Mouse (Mus musculus): ENCODE data around the gene Nop10. TPM values are rescaled to one million over a fixed set of nuclear protein-coding genes. Genes with fewer than 3 reads are reported as not detected.

Nop10 gene
- total RNA-seq (2021): 10 to 100 TPM; 46.2 to 50.4 TPM
- long read RNA-seq, experiment 1, transcript Nop10-201 (2 exons, 1,109 nt): major isoform, 321 of 332 reads
- long read RNA-seq, experiment 1, partial matches to known transcripts: 4 of 332 reads
- long read RNA-seq, experiment 1, other reads (novel, unspliced or antisense): 7 of 332 reads
- long read RNA-seq, experiment 2, transcript Nop10-201 (2 exons, 1,109 nt): major isoform, 384 of 390 reads
- long read RNA-seq, experiment 2, partial matches to known transcripts: 0 of 390 reads
- long read RNA-seq, experiment 2, other reads (novel, unspliced or antisense): 6 of 390 reads

DNA sequence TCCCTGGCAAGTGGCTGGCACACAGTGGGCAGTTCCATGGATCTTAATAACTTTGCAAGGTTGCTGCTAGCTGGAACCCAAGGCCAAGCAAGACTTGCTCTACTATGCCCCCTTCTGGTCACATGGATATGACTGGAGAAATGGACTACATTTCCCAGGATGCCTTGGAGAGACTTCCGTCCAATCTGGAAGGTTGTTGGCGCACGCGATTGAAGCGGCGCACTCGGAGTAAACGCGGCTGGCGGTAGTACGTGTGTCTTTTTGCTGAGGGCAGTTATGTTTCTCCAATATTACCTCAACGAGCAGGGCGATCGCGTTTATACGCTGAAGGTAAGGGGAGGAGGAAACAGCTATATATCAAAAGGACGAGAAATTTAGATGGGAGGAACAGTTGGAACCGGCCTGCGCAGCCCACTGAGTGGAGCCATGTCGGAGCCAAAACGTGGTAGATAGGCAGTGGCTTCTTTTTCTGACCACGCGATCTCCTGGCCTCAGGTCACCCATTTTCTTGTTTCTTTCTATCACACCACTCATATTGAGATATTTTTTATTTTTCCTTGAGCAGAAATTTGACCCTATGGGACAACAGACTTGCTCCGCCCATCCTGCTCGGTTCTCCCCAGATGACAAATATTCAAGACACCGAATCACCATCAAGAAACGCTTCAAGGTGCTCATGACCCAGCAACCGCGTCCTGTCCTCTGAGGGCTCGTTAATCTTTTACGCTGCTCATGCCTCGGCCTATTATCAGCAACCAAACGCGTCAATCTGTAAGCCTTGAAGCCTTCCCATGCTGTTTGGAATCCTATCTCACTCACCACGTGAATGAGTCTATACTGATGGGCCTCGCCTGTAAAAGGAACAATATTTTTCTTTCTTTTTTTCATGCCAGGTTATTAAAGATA, at the start of gene Nop10:
Gene Nop10, plus strand, starts transcription at position 179 of the 906 bp plus-strand sequence.
- intact Hi-C loops (cut with DNase I): loop anchor here (2.0 to 10.0 kb wide), 3 partner anchors 21 to 105 kb away; partner anchors contain the start of gene Emc4
- DNase-seq: peak; percentile 62 to 67

DNA sequence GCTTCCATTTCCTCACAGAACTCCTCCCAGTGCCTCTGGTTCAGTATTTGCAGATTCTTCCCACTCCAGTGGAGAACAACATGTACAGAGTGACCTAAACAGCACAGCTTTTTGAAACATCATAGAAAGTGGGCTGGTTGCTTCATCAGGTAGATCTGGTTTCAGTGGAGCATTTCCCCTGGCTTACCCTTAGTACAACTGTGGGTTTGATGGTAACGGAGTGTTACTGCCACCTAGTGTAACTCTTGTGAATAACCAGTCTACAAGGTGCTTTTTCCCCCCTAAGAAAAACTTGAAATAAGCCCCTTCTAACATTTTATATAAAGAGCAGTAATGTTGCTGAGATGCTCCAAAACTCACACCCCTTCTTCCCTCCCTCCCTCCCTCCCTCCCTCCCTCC, 45.7 kb upstream of the Nop10 start:
- DNase-seq: no peak
- intact Hi-C loops (cut with DNase I): no loop called here

DNA sequence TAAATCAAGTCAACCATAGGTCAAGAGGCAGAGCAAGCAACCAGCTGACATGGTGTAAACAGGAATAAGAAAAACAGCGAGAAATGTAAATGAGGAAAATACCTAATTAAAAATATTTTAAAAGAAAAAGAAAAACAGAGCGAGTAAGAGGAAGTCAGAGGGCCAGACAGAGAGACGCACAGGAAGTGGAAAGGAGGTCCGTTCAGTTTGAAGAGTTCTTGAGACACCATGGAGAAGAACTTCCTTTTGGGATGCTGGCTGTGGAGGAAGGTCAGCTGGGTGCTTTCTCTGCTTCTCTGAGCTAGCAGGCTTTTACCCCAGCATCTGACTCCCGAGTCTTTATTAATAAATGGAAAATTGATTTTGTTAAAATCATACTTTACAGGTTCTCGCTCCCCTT, 44.1 kb upstream of the Nop10 start:
- DNase-seq: no peak
- intact Hi-C loops (cut with DNase I): no loop called here

- no peak for DNase-seq
- intact Hi-C loops (cut with DNase I): no loop called here
These were observed 40.8 kb upstream of the Nop10 start for GRCm38 (mm10) chr2:112220880-112221279.

- intact Hi-C loops (cut with DNase I): no loop called here
- DNase-seq: no peak
These were observed 39.1 kb upstream of the Nop10 start for GRCm38 (mm10) chr2:112222607-112223006.

DNA sequence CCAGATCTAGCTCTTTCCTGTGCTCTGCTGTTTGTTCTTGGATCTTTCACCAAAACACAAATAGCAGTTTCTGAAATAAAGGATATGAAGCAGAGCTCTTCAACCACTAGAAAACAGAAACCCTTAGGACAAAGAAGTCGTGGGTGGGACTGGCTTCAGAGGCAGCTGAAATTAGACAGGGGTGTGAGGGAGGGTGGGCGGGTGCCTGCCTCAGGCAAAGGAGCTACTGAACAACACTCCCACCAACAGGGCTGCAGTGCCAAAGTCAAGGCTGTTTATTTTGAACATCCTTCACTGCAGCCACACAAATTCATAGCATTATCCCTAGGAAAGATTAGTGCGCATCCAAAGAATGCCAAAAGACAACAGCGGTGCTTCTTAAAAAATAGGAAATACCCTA, 37.4 kb upstream of the Nop10 start:
- DNase-seq: no peak
- intact Hi-C loops (cut with DNase I): no loop called here

DNA sequence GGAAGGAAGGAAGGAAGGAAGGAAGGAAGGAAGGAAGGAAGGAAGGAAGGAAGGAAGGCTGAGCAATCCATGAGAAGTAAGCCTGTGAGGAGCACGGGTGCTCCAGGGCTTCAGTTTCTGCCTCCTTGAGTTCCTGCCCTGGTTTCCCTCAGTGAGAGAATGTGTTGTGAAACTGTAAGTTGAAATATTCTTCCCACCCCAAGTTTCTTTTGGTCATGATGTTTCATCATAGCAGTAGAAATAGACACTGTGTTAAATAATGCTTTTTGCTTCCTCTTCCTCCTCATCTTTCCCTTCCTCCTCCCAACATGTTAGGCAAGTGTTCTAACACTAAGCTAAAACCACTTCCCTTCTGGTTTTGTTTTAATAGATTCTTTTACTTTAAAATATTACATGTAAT, 29.1 kb upstream of the Nop10 start:
- intact Hi-C loops (cut with DNase I): no loop called here

DNA sequence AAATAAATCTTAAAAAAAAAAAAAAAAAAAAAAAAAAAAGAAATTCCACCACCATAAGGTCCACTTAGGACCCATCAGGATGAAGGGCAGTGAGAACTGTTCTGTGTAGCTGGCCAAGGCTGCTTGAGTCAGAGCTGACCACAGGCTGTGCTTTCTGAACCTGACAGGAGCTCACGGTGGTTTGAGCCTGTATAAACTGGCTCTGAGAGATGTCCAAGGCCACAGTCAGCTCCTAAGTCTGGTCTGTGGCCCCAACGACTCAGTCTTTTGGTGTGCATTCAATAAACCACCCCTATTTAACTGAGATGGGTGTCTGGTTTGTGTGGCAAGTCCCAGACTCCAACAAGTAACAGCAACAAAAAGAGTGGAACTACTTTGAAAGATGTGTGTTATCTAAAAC, 25.1 kb upstream of the Nop10 start:
- intact Hi-C loops (cut with DNase I): loop anchor here (5.0 kb wide), 1 partner anchor 126 kb away; no protein-coding TSS in a partner anchor
- DNase-seq: no peak

More for the DNA sequence above, 29.1 kb upstream of the Nop10 start:
- no peak for DNase-seq

DNA sequence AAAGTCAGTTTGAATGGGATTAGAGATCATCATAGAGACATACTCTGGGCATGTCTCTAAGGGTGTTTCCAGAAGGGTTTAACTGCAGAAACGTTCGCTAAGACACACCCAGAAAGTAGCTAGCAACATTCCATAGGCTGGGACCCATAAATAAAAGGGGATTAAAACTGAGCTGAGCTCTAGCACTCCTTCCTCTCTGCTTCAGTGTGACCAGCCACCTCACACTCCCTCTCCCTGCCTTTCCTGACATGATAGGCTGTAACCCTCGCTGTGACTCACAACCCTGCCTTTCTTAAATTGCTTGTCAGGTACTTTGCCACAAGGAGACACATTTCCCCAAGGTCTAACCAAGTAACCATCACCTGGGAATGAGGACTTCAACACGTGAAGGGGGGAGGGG, 23.7 kb upstream of the Nop10 start:
- DNase-seq: no peak
- intact Hi-C loops (cut with DNase I): loop anchor here (5.0 kb wide), 1 partner anchor 124 kb away; no protein-coding TSS in a partner anchor

DNA sequence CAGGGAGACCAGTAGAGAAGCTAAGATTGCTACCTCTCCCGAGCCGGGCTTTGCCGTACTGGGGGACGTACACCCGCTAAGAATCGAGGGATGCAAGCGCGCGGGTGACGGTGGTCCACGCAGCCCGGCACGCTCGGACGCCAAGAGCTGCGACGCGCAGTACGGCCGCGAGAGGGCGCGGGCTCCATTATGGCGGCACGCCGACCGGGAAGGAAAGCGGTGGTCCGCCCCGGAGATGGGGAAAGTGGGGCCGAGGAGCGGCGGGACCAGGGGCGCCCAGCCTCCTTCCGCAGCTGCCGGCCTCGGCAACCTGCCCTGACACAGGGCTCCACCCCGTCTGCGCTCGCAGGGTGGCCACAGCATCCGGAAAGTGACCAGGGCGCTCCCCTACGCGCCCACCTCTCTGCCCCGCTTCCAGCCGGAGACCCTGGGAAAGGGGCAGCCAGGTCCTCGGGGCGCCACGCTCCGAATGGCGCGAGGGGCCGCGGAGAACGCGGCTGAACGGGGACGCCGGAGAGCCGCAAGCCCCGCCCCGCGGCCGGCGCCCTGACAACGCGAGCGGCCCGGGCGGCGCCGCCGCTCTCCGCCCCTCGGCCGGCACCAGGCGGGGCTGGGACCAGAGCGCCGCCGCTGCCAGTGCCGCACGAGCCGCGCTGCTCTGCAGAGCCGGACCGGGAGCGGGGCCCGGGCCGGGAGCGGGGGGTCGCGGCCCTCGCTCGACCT, 22.4 kb upstream of the Nop10 start, which contains the start of gene Lpcat4:
Gene Lpcat4, plus strand, starts transcription at position 257 of the 723 bp plus-strand sequence.
- intact Hi-C loops (cut with DNase I): loop anchor here (5.0 kb wide), 1 partner anchor 123 kb away; no protein-coding TSS in a partner anchor

DNA sequence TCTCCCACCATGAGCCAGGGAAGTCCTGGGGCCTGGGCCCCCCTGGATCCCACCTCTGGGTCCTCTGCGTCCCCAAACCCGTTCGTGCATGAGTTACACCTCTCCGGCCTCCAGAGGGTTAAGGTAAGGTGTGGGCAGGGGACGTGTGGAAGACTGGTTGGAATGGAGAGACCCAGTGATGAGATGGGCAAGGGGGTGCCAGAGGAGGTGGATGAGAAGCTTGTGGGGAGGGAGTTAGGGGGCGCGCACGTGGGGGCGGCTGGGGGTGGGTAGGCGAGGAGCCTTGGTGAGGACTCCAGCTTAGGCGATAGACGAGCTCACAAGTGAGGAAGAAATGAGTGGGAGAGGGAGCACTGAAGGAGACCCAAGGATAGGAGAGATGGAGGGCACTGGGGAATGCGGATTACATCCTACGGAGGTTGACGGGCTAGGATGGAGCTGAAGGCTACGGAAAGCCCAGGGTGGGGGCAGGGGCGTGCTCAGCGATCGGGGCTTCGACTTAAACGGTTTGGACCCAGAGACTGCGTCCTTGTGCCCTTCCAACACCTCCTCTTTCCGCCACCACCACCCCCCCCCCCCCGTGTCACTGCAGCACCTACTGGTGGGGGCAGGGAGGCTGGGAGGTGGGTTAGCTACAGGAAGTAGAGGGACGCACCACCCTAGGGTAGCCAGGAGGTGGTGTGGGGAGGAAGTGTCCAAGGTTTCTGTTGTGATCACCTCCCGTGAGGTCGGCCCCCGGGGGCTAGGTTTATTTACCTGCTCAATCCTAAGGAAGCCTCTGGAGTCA, 21.6 kb upstream of the Nop10 start:
- intact Hi-C loops (cut with DNase I): loop anchor here (2.0 to 10.0 kb wide), 4 partner anchors 21 to 235 kb away; partner anchors contain the start of gene Nop10
- no peak for DNase-seq

More for the DNA sequence above, 22.4 kb upstream of the Nop10 start, which contains the start of gene Lpcat4:
- peak; percentile 78 to 80 for DNase-seq

DNA sequence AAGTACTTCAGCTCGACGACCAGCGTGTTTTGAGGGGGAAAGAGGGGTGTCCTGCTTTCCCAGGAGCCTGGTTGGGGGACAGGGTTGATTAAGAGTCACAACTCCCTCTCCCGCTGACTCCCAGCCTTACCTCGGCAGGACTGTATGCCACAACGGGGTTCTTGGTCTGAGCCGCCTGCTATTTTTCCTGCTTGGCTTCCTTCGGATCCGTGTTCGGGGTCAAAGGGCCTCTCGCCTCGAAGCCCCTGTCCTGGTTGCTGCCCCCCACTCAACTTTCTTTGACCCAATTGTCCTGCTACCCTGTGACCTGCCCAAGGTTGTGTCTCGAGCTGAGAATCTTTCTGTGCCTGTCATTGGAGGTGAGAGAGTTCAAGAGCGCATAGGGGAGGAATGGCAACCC, 19.9 kb upstream of the Nop10 start:
- intact Hi-C loops (cut with DNase I): loop anchor here (2.0 to 10.0 kb wide), 3 partner anchors 19 to 233 kb away; partner anchors contain the start of gene Nop10
- DNase-seq: no peak

- no peak for DNase-seq
- intact Hi-C loops (cut with DNase I): loop anchor here (10.0 kb wide), 2 partner anchors 89 to 229 kb away; no protein-coding TSS in a partner anchor
These were observed 16.4 kb upstream of the Nop10 start for GRCm38 (mm10) chr2:112245307-112245706.

DNA sequence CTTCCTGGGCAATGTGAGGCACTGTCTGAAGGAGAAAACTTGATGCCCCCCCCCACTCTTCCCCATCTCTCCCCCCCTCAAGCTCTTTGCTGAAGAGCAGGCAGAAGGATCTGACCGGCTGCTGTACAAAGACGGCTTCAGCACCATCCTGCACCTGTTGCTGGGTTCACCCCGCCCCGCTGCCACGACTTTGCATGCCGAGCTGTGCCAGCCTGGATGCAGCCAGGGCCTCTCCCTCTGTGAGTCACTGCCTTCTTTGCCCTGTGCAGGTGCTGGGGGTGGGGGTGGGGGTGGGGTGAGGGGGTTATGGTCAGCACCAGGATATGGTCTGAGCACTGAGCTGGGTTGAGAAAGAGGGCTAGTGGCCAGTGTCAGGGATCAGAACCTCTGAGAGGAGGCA, 15.5 kb upstream of the Nop10 start:
- no peak for DNase-seq
- intact Hi-C loops (cut with DNase I): loop anchor here (10.0 kb wide), 2 partner anchors 89 to 229 kb away; no protein-coding TSS in a partner anchor

GRCm38 (mm10) chr2:112247323-112247722, 14.4 kb upstream of the Nop10 start:
- intact Hi-C loops (cut with DNase I): loop anchor here (10.0 kb wide), 2 partner anchors 87 to 227 kb away; no protein-coding TSS in a partner anchor
- no peak for DNase-seq

GRCm38 (mm10) chr2:112249780-112250453, 11.8 kb upstream of the Nop10 start:
- DNase-seq: no peak
- intact Hi-C loops (cut with DNase I): loop anchor here (10.0 kb wide), 2 partner anchors 85 to 225 kb away; no protein-coding TSS in a partner anchor

DNA sequence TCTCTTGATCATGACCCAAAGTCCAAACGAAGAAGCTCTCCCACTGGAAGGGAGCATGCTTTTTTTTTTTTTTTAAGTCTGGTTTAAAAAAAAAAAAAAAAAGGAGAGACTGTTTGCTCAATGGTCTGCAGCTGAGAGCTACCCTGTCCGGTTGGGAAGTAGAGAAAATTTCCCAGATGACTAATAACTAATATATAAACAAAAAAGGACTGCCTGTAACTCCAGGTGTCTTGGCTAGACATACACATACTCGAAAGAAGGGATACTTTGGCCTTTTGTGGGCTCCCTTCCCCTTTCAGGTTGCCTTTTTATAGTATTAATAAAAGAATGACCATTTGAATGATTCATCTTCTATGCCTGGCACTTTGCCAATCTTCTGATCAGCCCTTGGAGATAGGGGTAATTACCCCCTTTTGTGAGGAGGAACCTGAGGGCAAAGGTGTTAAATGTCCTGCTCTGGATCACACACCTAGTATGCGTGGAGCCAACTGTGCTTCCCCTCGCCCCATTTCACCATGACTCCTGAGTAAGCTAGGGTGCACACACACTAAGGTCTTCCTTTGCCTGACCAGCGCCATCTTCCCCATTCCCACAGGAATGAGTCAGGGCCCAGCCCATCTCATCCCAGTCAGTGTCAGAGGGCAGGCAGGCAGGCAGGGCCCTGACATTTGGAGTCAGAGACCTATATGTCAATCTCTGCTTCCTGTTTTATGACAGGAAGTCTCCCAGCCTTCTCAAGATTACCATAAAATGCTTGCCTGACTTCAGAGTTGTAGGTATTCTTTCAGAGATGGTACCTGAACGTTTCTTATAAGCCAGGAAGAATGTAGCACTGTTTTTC, 6.8 kb upstream of the Nop10 start:
- DNase-seq: no peak
- intact Hi-C loops (cut with DNase I): no loop called here

Measured in gastrocnemius, postnatal 36 days (tissue).